Mouse (Mus musculus) forebrain, embryonic 14.5 days (tissue): ENCODE data around the gene Nup93. TPM values are rescaled to one million over a fixed set of nuclear protein-coding genes. Genes with fewer than 3 reads are reported as not detected.

ENCODE experiments used
- ATAC-seq: fragments of 200-750 bp; cut with Nextera tagmentation; 2 replicates; pipeline ENCODE4 v1.8.0; 2017; ENCODE audit warnings: mild to moderate bottlenecking, moderate library complexity
- DNase-seq: peaks from one replicate; pipeline ENCODE4 v3.0.0-alpha.2; 2015; ENCODE audit warnings: low spot score
- H3K27ac ChIP-seq: fragments of 300-500 bp; sonication (generic); 2 replicates; pipeline ENCODE4 v1.5.1; 2014; ENCODE audit warnings: low read depth, mild to moderate bottlenecking, control low read depth, low read length, moderate library complexity
- H3K27me3 ChIP-seq: fragments of 300-500 bp; sonication (generic); replicated peaks from 2 replicates; pipeline ENCODE4 v1.6.1; 2014; ENCODE audit warnings: low read length, control low read depth, mixed read lengths; ENCODE audit not compliant: control insufficient read depth, insufficient read depth
- H3K36me3 ChIP-seq: fragments of 300-500 bp; sonication (generic); 2 replicates; pipeline ENCODE4 v1.6.1; 2014; ENCODE audit warnings: low read length, control low read depth; ENCODE audit not compliant: control insufficient read depth, insufficient read depth
- H3K4me1 ChIP-seq: fragments of 300-500 bp; sonication (generic); 2 replicates; pipeline ENCODE4 v1.6.1; 2014; ENCODE audit warnings: antibody characterized with exemption, low read length, control low read depth; ENCODE audit not compliant: control insufficient read depth, insufficient read depth
- H3K4me2 ChIP-seq: fragments of 300-500 bp; sonication (generic); 2 replicates; pipeline ENCODE4 v1.6.1; 2014; ENCODE audit warnings: mild to moderate bottlenecking, control low read depth, low read length
- H3K4me3 ChIP-seq: fragments of 300-500 bp; sonication (generic); 2 replicates; pipeline ENCODE4 v1.5.1; 2014; ENCODE audit warnings: low read depth, low read length, control low read depth
- H3K9ac ChIP-seq: fragments of 300-500 bp; sonication (generic); 2 replicates; pipeline ENCODE4 v1.6.1; 2014; ENCODE audit warnings: mild to moderate bottlenecking, low read length, control low read depth, moderate library complexity
- H3K9me3 ChIP-seq: fragments of 300-500 bp; sonication (generic); replicated peaks from 2 replicates; pipeline ENCODE4 v1.6.1; 2016; ENCODE audit warnings: low read length, control low read depth, mixed read lengths; ENCODE audit not compliant: control insufficient read depth
- WGBS: fragments of 180-500 bp; shearing (Covaris S2); extraction: QIAGEN DNeasy Blood & Tissue Kit; methylation state at CpG from one replicate; pipeline ENCODE4 v1.1.7; 2014; 5-methylcytosine and 5-hydroxymethylcytosine counted together
- microRNA counts: library from miRNA; unstranded; fragments of <30 nt; microRNA quantifications from one replicate; lab custom pipeline; 2016
- microRNA-seq: library from miRNA; unstranded; fragments of <30 nt; microRNA quantifications from one replicate; pipeline ENCODE4, GENCODE M21; 2016
- polyA plus RNA-seq: library from polyadenylated mRNA; unstranded; fragments of >200 nt; fragmentation: Nextera tagmentation; extraction: Ambion mirVana; gene quantifications from 2 replicates; pipeline ENCODE4 v1.2.1, GENCODE M21; 2014

Nup93 gene
- polyA plus RNA-seq, 1 experiment from 2014 or later: 72.6 TPM

- Histone ChIP-seq H3K9ac (no peak overlapping the region), H3K4me2 (no peak overlapping the region), H3K4me3 (no peak overlapping the region), H3K27ac (no peak overlapping the region), H3K9me3 (no peaks in the 10 kb centered on the region), H3K36me3 (no peaks in the 10 kb centered on the region), H3K4me1 (no peaks in the 10 kb centered on the region), H3K27me3 (no peaks in the 10 kb centered on the region)
- whole genome bisulfite sequencing: 89% methylated on average over 9 of the region's 9 CpGs
- ATAC-seq (no peak), DNase-seq (no peak)
These were observed 151.1 kb downstream of the Nup93 start for GRCm38 (mm10) chr8:94365410-94365981.

MicroRNAs within 50 kb of the gene (microRNA counts, 519-probe panel; counts per million panel counts)
- microRNA mmu-miR-138 (lab: Ali Mortazavi, UCI): 4,574 counts per million, percentile 61 among the panel's probes with 10 or more counts

Small RNA genes lying within 50 kb of the gene (microRNA-seq; reads per million reads assigned to microRNA genes)
- 258 reads per million, percentile 69 among the genes with 10 or more reads in this experiment for gene Mir138-2

Other genes starting within 250 kb of the Nup93 start
- gene Amfr, start 201.7 kb upstream of the Nup93 start, polyA plus RNA-seq: 55.8 and 60.2 TPM in 2 replicates
- 165 and 171 TPM in 2 replicates for gene Nudt21, start 177.5 kb upstream of the Nup93 start, polyA plus RNA-seq
- gene Ogfod1, start 177.4 kb upstream of the Nup93 start, polyA plus RNA-seq: 9.8 and 13.4 TPM in 2 replicates
- 18.7 and 22.8 TPM in 2 replicates for gene Bbs2, start 115.6 kb upstream of the Nup93 start, polyA plus RNA-seq
- gene Mt4, start 77.4 kb upstream of the Nup93 start, polyA plus RNA-seq: not detected in 2 replicates
- 237 and 306 TPM in 2 replicates for gene Mt3, start 62.0 kb upstream of the Nup93 start, polyA plus RNA-seq
- 29.4 and 47.5 TPM in 2 replicates for gene Mt2, start 41.9 kb upstream of the Nup93 start, polyA plus RNA-seq
- gene Mt1, start 35.5 kb upstream of the Nup93 start, polyA plus RNA-seq: 77.2 and 110 TPM in 2 replicates
- gene Slc12a3, start 114.6 kb downstream of the Nup93 start, polyA plus RNA-seq: not detected in 2 replicates
- gene Herpud1, start 171.9 kb downstream of the Nup93 start, polyA plus RNA-seq: 62.6 and 72.3 TPM in 2 replicates
- 0.17 and 0.36 TPM in 2 replicates for gene Nlrc5, start 219.8 kb downstream of the Nup93 start, polyA plus RNA-seq